Mouse (Mus musculus) hindbrain, embryonic 14.5 days (tissue): Measurements from ENCODE around the gene Gm11027. TPM values are rescaled to one million over a fixed set of nuclear protein-coding genes. Genes with fewer than 3 reads are reported as not detected.
"Not testable (repeated sequence)": the region's sequence is repeated elsewhere in the genome, so short reads cannot be mapped to it uniquely, and the experiment has no call there.

Source experiments
- ATAC-seq: fragments of 200-750 bp; cut with Nextera tagmentation; 2 replicates; pipeline ENCODE4 v1.8.0; 2017; ENCODE audit warnings: moderate number of reproducible peaks, mild to moderate bottlenecking, moderate TSS enrichment, moderate library complexity; ENCODE audit not compliant: low FRiP score
- DNase-seq: peaks from one replicate; pipeline ENCODE4 v3.0.0-alpha.2; 2015; ENCODE audit warnings: low spot score
- H3K27ac ChIP-seq: fragments of 300-500 bp; sonication (generic); 2 replicates; pipeline ENCODE4 v1.5.1; 2014; ENCODE audit warnings: mild to moderate bottlenecking, moderate library complexity
- H3K27me3 ChIP-seq: fragments of 300-500 bp; sonication (generic); 2 replicates; pipeline ENCODE4 v1.6.1; 2014; ENCODE audit warnings: mild to moderate bottlenecking, low read length, mixed read lengths; ENCODE audit not compliant: control insufficient read depth, insufficient read depth
- H3K36me3 ChIP-seq: fragments of 300-500 bp; sonication (generic); replicated peaks from 2 replicates; pipeline ENCODE4 v1.6.1; 2014; ENCODE audit not compliant: control insufficient read depth, insufficient read depth
- H3K4me1 ChIP-seq: fragments of 300-500 bp; sonication (generic); replicated peaks from 2 replicates; pipeline ENCODE4 v1.6.1; 2014; ENCODE audit warnings: antibody characterized with exemption, low read length, mixed read lengths; ENCODE audit not compliant: control insufficient read depth, insufficient read depth
- H3K4me2 ChIP-seq: fragments of 300-500 bp; sonication (generic); replicated peaks from 2 replicates; pipeline ENCODE4 v1.6.1; 2014; ENCODE audit warnings: mild to moderate bottlenecking, moderate library complexity
- H3K4me3 ChIP-seq: fragments of 300-500 bp; sonication (generic); replicated peaks from 2 replicates; pipeline ENCODE4 v1.5.1; 2014; ENCODE audit warnings: mild to moderate bottlenecking, low read length
- H3K9ac ChIP-seq: fragments of 300-500 bp; sonication (generic); 2 replicates; pipeline ENCODE4 v1.6.1; 2014
- H3K9me3 ChIP-seq: fragments of 300-500 bp; sonication (generic); 2 replicates; pipeline ENCODE4 v1.6.1; 2016; ENCODE audit warnings: low read length; ENCODE audit not compliant: control insufficient read depth
- WGBS: fragments of 180-500 bp; shearing (Covaris S2); extraction: QIAGEN DNeasy Blood & Tissue Kit; methylation state at CpG from one replicate; pipeline ENCODE4 v1.1.7; 2014; 5-methylcytosine and 5-hydroxymethylcytosine counted together
- polyA plus RNA-seq: library from polyadenylated mRNA; unstranded; fragments of >200 nt; fragmentation: Nextera tagmentation; extraction: Ambion mirVana; gene quantifications from 2 replicates; pipeline ENCODE4 v1.2.1, GENCODE M21; 2014

The Gm11027 gene
- polyA plus RNA-seq, result not detected in 2 replicates

- H3K4me2 ChIP-seq, H3K4me1 ChIP-seq, DNase-seq, H3K4me3 ChIP-seq, ATAC-seq, H3K27me3 ChIP-seq, H3K9ac ChIP-seq, H3K36me3 ChIP-seq, H3K27ac ChIP-seq, H3K9me3 ChIP-seq: not testable (repeated sequence)
- 85% methylated on average over 2 of the region's 2 CpGs for WGBS
Measured at GRCm38 (mm10) chr12:116275086-116275485, at the start of gene Gm11027. Gene Gm11027, plus strand, starts transcription at chr12:116275386.

DNA sequence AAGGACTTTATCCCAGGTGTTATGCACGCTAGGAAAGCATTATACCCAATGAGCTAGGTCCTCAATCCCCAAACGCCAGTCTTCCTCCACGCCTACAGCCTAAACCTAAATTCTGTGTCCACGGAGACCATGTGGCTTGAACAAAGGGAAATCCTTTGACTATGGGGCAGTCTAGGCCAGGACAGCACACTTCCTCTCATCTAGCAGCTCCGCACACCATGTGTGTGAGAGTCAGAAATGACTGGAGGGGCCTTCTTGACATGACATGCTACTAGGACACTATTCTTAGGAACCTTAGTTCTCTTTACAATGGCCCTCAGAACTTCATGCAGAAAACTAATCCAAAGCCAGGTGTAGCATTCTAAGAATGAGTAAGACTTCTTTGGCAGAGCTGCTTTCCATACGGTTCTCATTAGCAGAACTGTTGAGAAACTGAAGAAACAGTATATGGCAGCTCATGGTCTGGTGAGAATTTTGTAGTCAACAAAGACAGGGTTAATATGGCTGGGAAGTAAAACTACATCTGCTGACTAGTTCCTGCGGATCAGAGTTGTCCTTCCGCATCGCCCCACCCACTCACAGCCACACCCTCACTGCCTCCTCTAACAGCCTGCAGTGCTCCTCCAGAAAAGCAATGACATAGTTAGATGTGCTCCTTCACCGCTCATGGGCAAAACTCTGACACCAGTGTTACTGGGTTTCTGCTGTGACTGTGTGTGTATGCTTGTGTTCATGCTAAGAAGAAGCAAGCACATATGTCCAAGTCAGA lies 48.7 kb upstream of the Gm11027 start:
- no peak overlapping the region for H3K4me2 ChIP-seq
- peaks cover 43% of the 10 kb centered on the region for H3K36me3 ChIP-seq
- no peaks in the 10 kb centered on the region for H3K9me3 ChIP-seq
- WGBS, result 89% methylated on average over 10 of the region's 10 CpGs
- H3K4me1 ChIP-seq, result no peaks in the 10 kb centered on the region
- H3K27ac ChIP-seq, result no peak overlapping the region
- DNase-seq (no peak), ATAC-seq (no peak)
- no peaks in the 10 kb centered on the region for H3K27me3 ChIP-seq
- H3K9ac ChIP-seq, result no peak overlapping the region
- H3K4me3 ChIP-seq, result no peak overlapping the region

- DNase-seq (no peak), ATAC-seq (no peak)
- Histone ChIP-seq H3K4me3 (no peak overlapping the region), H3K4me1 (no peaks in the 10 kb centered on the region), H3K27me3 (no peaks in the 10 kb centered on the region), H3K4me2 (no peak overlapping the region), H3K27ac (no peak overlapping the region), H3K9me3 (no peaks in the 10 kb centered on the region), H3K9ac (no peak overlapping the region), H3K36me3 (peaks cover 27% of the 10 kb centered on the region)
- WGBS, result 84% methylated on average over 3 of the region's 3 CpGs
Measured at GRCm38 (mm10) chr12:116229451-116229850, 45.7 kb upstream of the Gm11027 start.

DNA sequence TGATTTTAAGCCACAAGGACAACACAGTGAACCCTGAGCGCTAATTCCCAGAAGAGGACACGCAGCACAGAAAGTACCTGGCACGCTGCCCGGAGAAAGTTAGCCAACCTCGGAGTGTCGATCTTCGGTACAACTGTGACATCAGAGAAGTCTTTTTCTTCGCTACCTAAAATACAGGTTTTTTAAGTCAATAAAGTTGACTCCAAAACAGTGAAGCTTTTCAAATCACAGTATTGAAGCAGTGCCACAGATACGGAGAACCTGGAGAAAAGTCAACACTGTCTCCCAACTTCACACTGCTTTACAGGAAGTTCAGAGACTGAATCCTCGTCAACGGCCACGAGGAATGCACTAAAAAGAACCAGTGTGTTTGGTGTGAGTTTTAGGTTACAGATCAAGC lies 43.6 kb upstream of the Gm11027 start:
- ATAC-seq (no peak), DNase-seq (no peak)
- no peak overlapping the region for H3K9ac ChIP-seq
- H3K27ac ChIP-seq, result no peak overlapping the region
- H3K27me3 ChIP-seq, result no peaks in the 10 kb centered on the region
- H3K36me3 ChIP-seq, result 0 out of 2 replicates have a peak, but pooled peaks cover 15% of the 10 kb centered on the region
- H3K4me1 ChIP-seq, result no peaks in the 10 kb centered on the region
- H3K4me2 ChIP-seq, result no peak overlapping the region
- WGBS, result 80% methylated on average over 12 of the region's 12 CpGs
- H3K4me3 ChIP-seq, result no peak overlapping the region
- no peaks in the 10 kb centered on the region for H3K9me3 ChIP-seq

DNA sequence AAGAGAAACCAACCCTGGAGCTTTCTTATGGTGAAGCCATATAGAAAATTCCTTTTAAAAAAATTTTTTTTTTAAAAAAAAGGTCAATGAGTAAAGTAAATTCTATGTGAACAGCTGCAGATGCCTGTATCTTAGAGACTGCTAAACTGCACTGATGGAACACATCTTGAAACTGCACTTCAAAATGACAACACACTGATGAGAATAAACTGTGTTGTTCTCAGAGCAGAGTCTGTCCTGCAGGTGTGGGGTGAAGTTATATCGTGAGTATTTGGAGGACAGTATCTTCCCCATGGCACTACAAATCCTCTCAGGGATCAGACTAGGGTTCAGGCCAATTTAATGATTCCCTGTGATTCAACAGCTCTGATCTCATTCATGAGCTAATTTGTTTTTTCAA lies 43.1 kb upstream of the Gm11027 start:
- no peak for ATAC-seq
- Histone ChIP-seq H3K4me1 (no peaks in the 10 kb centered on the region), H3K27me3 (no peaks in the 10 kb centered on the region), H3K27ac (no peak overlapping the region), H3K9ac (no peak overlapping the region), H3K36me3 (0 out of 2 replicates have a peak, but pooled peaks cover 12% of the 10 kb centered on the region), H3K4me3 (no peak overlapping the region), H3K4me2 (no peak overlapping the region), H3K9me3 (no peaks in the 10 kb centered on the region)
- 94% methylated on average over 1 of the region's 1 CpGs for WGBS
- DNase-seq, result no peak

DNA sequence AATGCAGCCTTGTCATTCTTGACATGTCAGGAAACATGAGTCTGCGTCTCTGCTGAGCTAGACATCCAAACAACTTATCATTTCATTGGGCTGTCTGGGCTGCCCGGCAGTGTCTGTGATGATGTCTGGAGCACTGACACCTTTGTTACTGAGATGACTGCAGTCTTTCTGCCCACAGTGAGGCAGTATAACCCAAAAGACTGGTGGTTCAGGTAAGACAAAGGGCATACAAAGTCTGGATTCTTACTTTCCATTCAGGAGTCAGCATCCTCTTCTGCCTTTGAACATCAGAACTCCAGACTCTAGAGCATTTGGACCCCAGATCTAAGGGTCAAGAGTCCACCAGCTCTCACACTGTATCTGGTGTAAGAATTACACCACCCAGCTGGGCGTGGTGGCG lies 39.8 kb upstream of the Gm11027 start:
- ATAC-seq (no peak), DNase-seq (no peak)
- no peaks in the 10 kb centered on the region for H3K27me3 ChIP-seq
- no peak overlapping the region for H3K4me2 ChIP-seq
- 87% methylated on average over 4 of the region's 4 CpGs for WGBS
- H3K27ac ChIP-seq, result no peak overlapping the region
- H3K9me3 ChIP-seq, result no peaks in the 10 kb centered on the region
- peaks cover 7% of the 10 kb centered on the region; the same call in 1 of the 2 replicates for H3K36me3 ChIP-seq
- no peak overlapping the region for H3K4me3 ChIP-seq
- H3K9ac ChIP-seq, result no peak overlapping the region
- no peaks in the 10 kb centered on the region for H3K4me1 ChIP-seq

DNA sequence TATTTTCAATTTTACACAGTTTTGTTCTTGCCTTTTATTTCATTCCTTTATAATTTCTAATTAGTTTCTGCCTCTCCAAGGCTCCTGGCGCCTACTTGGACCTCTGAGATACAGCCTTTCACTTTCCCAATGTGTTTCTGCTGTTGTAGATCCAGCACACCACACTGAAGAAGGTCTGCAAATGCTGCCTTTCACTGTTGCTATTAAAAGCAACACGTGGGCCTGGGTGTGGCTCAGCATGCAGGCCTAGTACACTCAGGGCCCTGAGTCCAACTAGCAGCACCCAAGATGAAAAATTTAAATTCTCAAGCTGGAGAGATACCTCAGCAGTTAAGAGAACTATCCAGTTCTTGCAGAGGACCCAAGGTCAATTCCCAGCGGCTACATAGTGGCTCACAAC lies 38.5 kb upstream of the Gm11027 start:
- Histone ChIP-seq H3K4me1 (no peaks in the 10 kb centered on the region), H3K9me3 (no peaks in the 10 kb centered on the region), H3K27me3 (no peaks in the 10 kb centered on the region), H3K36me3 (peaks cover 19% of the 10 kb centered on the region; the same call in 1 of the 2 replicates), H3K4me2 (no peak overlapping the region), H3K4me3 (no peak overlapping the region), H3K9ac (no peak overlapping the region), H3K27ac (no peak overlapping the region)
- WGBS, result 91% methylated on average over 3 of the region's 3 CpGs
- no peak for DNase-seq
- ATAC-seq, result no peak

GRCm38 (mm10) chr12:116238370-116238769 lies 36.8 kb upstream of the Gm11027 start:
- ATAC-seq (no peak), DNase-seq (no peak)
- H3K27ac ChIP-seq, result no peak overlapping the region
- no peak overlapping the region for H3K4me3 ChIP-seq
- no peaks in the 10 kb centered on the region for H3K4me1 ChIP-seq
- H3K27me3 ChIP-seq, result no peaks in the 10 kb centered on the region
- H3K4me2 ChIP-seq, result no peak overlapping the region
- no peak overlapping the region for H3K9ac ChIP-seq
- no peaks in the 10 kb centered on the region for H3K9me3 ChIP-seq
- H3K36me3 ChIP-seq, result peaks cover 19% of the 10 kb centered on the region; the same call in 1 of the 2 replicates

DNA sequence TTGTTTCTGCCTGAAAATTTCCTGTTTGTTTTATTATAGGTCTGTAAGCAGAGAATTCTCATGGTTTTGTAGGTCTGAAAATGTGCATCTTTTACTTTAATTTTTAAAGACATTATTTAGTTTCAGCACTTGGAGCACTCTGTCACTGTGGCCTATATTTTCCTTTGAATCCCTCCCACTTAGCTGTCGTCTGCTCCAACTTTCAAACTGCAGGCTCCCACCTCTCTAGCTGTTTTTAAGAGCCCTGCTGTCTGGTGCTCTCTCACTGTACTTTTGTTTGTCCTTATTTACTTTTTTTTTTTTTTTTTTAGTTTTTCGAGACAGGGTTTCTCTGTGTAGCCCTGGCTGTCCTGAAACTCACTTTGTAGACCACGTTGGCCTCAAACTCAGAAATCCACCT lies 36.4 kb upstream of the Gm11027 start:
- WGBS, result 91% methylated on average over 3 of the region's 3 CpGs
- Histone ChIP-seq H3K36me3 (peaks cover 24% of the 10 kb centered on the region; the same call in 1 of the 2 replicates), H3K4me1 (no peaks in the 10 kb centered on the region), H3K9ac (no peak overlapping the region), H3K4me3 (no peak overlapping the region), H3K4me2 (no peak overlapping the region), H3K9me3 (no peaks in the 10 kb centered on the region), H3K27me3 (no peaks in the 10 kb centered on the region), H3K27ac (no peak overlapping the region)
- ATAC-seq (no peak), DNase-seq (no peak)
